Mouse (Mus musculus): ENCODE data around the gene Sec24b.

The Sec24b gene

GRCm38 (mm10) chr3:130061281-130061680 lies at the start of gene Sec24b:
TSS of gene Sec24b (minus strand) at chr3:130061553.
- peak; percentile 43 to 44 for DNase-seq

GRCm38 (mm10) chr3:130104471-130104870 lies 43.1 kb upstream of the Sec24b start:
- no peak for DNase-seq

DNA sequence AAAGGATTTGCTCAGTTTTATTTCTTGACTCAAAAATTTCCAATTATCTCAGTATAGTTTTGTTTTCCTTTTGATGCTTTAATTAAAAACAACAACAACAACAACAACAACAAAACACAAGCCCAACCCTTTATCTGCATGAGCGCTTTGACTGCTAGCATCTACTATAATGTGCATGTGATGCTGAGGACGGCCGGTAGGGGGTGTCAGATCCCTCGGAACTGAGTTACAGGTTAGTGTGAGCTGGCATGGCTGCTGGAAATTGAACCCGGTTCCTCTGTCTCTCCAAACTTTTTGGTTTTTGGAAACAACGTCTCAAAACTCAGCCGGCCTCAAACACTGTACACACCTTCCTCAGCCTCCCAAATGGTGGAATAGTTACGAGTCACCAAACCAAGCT lies 42.1 kb upstream of the Sec24b start:
- peak; percentile 53 to 63 for DNase-seq

GRCm38 (mm10) chr3:130095160-130095781 lies 33.9 kb upstream of the Sec24b start:
- DNase-seq: peak; percentile 21 to 26

DNA sequence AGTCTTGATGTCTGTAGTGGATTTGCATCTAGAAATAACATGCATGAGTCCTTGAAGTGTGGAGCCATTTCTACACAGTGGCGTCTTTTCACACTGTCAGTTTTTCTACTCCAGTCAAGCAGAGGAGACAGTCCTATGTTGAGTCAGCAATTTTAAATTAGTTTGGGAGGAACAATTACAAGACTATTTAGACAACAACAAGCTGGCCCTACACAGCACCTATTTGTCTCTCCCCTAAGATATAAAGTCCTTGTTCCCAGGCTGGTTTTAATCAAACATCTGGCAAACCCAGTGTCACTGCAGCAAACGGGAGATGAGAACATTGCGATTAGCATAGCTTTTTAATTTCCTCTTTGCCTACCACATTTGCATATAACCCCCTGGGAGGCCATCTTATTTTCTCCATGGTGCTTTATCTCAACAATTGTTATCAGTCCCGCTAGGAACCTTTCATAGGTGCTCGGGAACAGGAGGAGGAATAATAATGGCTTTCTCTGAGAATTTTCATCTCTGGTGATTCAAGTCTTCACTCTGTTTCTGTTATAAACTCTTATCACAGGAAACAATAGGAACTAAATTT lies 32.9 kb upstream of the Sec24b start:
- DNase-seq: no peak

DNA sequence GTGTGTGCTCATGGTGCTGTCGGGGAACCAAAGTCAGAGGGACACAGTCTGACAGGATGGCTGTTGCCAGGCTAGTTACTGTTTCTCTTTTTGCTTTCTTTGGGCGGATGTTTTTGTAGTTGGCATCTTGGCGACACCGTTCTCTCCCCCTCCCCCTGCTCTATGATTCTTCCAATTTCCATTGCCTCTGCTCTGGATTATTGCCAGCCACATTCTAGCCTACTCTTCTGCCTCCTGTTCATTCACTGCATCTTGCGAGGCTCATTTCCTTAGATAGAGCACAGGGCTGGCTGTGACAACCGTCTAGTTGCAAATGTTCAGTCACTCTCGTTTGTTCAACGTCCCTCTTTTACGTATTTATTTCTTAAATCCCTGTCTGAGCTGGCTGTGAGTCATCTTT lies 29.1 kb upstream of the Sec24b start:
- DNase-seq: no peak

- no peak for DNase-seq
Measured at GRCm38 (mm10) chr3:130088654-130089053, 27.3 kb upstream of the Sec24b start.

DNA sequence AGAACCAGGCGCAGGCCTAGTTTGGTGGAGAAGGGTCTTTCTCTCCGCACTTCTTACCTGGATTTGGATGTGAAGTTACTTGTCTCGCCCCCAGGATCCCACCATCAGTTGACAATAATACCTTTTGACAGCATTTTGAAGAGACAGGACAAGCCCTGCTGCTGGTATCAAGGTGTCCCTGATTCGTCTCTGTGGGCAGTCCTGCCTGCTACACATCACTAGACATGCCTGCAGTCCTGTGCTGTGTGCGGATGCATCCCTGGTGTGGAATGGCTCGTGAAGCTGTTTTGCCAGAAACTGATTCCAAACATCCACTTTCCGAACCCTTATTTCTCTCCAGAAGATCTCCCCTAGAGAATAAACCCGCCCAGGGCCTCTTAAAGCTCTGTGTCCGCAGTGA lies 26.1 kb upstream of the Sec24b start:
- DNase-seq: no peak

- DNase-seq: no peak
Measured at GRCm38 (mm10) chr3:130086372-130087080, 25.2 kb upstream of the Sec24b start.

- no peak for DNase-seq
Measured at GRCm38 (mm10) chr3:130083312-130083711, 22.0 kb upstream of the Sec24b start.

DNA sequence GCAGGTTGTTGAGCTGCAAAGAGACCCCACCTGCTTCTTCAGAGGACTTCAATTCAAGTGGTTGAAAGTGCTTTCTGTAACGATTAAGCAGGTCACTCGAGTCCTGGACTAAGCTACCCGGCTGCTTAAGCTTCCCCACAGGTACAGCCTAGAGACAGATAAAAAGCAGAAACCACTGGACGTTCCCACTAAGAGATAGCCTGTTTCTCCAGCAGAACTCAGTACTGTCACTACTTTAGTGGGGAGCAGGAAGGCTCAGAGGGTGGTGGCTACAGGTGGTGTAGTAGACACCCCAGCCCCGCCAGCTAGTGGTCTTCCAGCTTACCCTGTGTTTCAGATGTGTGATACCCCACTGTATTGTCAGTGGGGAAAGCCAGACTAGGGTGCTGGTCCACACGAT lies 19.3 kb upstream of the Sec24b start:
- no peak for DNase-seq

DNA sequence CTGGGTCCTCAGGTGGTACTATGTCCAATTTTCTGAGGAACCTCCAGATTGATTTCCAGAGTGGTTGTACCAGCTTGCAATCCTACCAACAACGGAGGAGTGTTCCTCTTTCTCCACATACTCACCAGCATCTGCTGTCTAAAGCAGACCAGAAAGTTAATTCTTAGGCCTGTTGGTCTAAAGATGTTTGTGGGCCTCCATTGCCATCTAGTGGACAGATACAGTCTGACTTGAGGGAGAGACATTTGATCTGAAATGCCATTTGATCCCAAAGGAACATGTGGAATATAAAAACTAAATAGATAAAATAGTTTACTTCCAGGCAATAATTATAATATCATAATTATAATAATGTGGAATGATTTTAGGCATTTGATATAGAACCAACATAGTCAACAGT lies 18.4 kb upstream of the Sec24b start:
- DNase-seq: peak; percentile 68 to 72

- no peak for DNase-seq
Measured at GRCm38 (mm10) chr3:130077291-130077690, 15.9 kb upstream of the Sec24b start.

- DNase-seq: no peak
Measured at GRCm38 (mm10) chr3:130075746-130076145, 14.4 kb upstream of the Sec24b start.

DNA sequence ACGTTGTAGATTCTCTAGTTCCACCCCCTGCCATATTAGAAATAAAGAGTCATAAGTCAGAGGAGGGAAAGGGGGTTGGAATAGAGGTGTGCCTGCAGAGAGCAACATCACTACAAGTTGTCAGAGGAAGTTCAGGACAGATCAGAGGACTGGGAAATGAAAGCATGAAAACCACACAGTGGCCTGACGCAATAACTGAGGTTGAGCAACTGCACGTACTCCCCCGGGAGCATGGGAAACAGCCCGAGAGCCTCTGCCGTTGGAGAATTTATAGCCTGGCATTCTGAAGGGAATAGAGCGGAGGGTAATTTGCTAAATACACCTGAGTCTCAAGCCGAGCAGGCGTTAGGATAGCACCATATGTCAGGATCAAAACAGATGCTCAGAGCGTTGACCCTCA lies 11.7 kb upstream of the Sec24b start:
- DNase-seq: no peak

- DNase-seq: no peak
Measured at GRCm38 (mm10) chr3:130071918-130072317, 10.6 kb upstream of the Sec24b start.

DNA sequence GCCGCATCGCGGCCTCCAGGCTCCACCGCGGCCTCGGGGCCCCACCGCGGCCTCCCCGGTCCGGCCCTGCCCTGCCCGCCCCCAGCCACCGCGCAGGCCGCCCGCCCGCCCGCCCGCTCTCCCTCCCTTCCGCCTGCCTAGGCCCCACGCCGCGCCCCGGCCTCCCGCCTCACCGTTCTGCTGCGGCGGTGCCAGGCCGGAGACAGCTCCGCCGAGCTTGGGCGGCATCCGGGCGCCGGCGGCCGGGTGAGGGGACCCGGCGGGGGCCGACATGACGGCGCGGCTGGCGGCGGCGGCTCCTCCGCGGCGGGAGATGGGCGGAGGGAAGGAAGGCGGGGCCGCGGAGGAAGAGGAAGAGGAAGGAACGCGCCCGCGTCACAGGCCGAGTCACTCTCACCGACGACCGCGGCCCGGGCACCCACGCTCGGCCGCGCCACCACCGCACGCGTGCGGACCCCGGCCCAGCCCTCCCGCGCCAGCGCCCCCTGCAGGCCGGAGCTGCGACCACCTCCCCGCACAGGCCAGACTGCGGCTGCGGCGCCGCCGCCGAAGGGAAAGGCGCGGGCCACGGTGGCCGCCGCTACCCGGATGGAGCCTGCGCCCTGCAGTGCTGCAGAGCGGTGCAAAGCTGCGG lies 840 bp downstream of the Sec24b start:
- peak; percentile 81 to 82 for DNase-seq

DNA sequence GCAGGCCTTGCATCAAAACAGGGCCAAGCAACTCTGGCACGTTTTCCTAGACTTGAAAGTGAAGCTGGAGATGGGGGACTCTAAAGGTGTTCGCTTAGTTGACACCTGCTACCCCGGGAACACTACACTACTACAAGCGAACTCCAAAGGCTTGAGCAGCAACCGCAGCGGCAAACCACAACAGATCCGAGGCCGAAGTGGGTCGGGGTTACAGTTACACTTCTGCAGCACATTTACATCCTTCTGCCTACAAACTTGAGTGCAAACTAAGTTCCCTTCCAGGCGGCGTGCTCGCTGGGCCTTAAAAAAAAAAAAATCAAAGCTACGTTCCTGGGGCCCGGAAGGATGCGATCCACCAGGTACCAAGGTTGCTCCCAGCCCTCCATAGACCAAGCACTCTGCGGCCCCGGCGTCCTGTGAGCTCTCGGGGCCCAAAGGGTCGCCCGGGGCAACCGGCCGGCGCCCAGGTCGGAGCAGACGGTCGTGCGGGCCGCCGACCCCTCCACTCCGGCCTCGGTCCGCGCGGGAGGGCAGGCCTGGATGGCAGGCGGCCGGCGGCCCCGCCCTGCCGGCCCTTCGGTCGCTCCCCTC lies 1.5 kb downstream of the Sec24b start:
- DNase-seq: peak in 1 of 2 experiments; percentile 39

- no peak for DNase-seq
Measured at GRCm38 (mm10) chr3:130058488-130058887, 2.9 kb downstream of the Sec24b start.

GRCm38 (mm10) chr3:130057569-130058345 lies 3.6 kb downstream of the Sec24b start:
- DNase-seq: no peak

DNA sequence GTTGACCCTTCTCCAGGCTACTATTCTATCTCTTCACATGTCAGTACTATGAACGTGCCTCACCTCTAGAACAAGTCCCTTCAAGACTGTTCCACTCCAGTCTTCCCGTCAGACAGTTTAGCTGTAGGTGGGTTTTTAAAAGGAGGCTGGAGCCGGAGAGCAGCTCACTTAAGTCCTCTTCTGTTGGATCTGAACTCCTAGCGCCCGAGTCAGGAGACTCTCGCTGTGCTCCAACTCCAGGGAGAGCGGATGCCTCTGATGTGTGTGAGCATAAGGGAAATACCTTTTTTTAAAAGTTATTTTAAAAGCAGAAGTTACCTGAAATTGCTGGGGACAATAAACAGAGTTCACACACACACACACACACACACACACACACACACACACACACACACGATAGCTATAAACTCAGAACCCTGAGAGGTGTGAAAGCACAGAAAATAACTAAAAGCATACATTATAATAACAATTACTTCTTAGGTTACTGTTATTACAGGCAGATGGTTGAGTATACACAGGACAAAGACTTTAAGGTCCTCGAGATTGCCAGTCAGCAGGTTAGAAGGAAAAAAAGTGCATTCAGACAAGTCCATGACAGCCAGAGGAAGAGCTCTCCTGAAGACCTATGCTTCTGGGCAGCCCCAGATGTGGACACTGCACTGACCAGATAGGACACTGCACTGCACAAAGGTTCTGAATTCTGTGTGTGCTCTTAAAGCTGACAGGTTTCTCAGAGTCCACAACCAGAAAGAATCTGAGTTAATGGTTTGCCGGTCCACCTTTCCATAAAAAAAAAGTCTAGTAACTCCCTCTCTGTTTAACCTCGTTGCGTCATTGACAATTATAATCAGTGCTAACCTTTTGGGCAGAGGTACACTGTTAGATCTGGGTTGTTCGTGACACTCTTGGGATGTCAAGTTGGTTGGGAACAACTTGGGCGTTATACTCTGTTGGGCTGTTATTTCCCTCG lies 5.7 kb downstream of the Sec24b start:
- no peak for DNase-seq

All from B cell, adult 2 months (primary cell).